Mouse (Mus musculus) forebrain, embryonic 13.5 days (tissue): ENCODE results near the gene Lypd3. TPM values are rescaled to one million over a fixed set of nuclear protein-coding genes. Genes with fewer than 3 reads are reported as not detected.

ENCODE experiments used
- ATAC-seq: fragments of 200-750 bp; cut with Nextera tagmentation; 2 replicates; pipeline ENCODE4 v1.8.0; 2017
- H3K27ac ChIP-seq: fragments of 300-500 bp; sonication (generic); 2 replicates; pipeline ENCODE4 v1.5.1; 2015; ENCODE audit warnings: inconsistent platforms, mild to moderate bottlenecking, moderate library complexity
- H3K27me3 ChIP-seq: fragments of 300-500 bp; sonication (generic); 2 replicates; pipeline ENCODE4 v1.6.1; 2015; ENCODE audit warnings: mild to moderate bottlenecking, inconsistent platforms
- H3K36me3 ChIP-seq: fragments of 300-500 bp; sonication (generic); 2 replicates; pipeline ENCODE4 v1.6.1; 2015; ENCODE audit warnings: mild to moderate bottlenecking, inconsistent platforms; ENCODE audit not compliant: poor library complexity, severe bottlenecking
- H3K4me1 ChIP-seq: fragments of 300-500 bp; sonication (generic); 2 replicates; pipeline ENCODE4 v1.6.1; 2015; ENCODE audit warnings: inconsistent platforms
- H3K4me2 ChIP-seq: fragments of 300-500 bp; sonication (generic); 2 replicates; pipeline ENCODE4 v1.6.1; 2015; ENCODE audit warnings: inconsistent platforms, mild to moderate bottlenecking, moderate library complexity
- H3K4me3 ChIP-seq: fragments of 300-500 bp; sonication (generic); 2 replicates; pipeline ENCODE4 v1.5.1; 2015; ENCODE audit warnings: mild to moderate bottlenecking, inconsistent platforms
- H3K9ac ChIP-seq: fragments of 300-500 bp; sonication (generic); 2 replicates; pipeline ENCODE4 v1.6.1; 2015; ENCODE audit warnings: mild to moderate bottlenecking, inconsistent platforms
- H3K9me3 ChIP-seq: fragments of 300-500 bp; sonication (generic); replicated peaks from 2 replicates; pipeline ENCODE4 v1.6.1; 2016; ENCODE audit warnings: inconsistent platforms
- WGBS: fragments of 180-500 bp; shearing (Covaris S2); methylation state at CpG from one replicate; pipeline ENCODE4 v1.1.7; 2015; 5-methylcytosine and 5-hydroxymethylcytosine counted together
- polyA plus RNA-seq: library from polyadenylated mRNA; unstranded; fragments of >200 nt; fragmentation: Nextera tagmentation; extraction: Ambion mirVana; gene quantifications from 2 replicates; pipeline ENCODE4 v1.2.1, GENCODE M21; 2015

Lypd3 gene
- polyA plus RNA-seq = 0.14 TPM in 1 of 2 replicates, not detected in the other

- Histone ChIP-seq H3K9me3 (no peaks in the 10 kb centered on the region), H3K27me3 (peaks cover 62% of the 10 kb centered on the region), H3K4me1 (peaks cover 21% of the 10 kb centered on the region), H3K4me3 (peak within 1 kb of the TSS; percentile 20), H3K27ac (no peak within 1 kb of the TSS), H3K36me3 (no peaks in the 10 kb centered on the region), H3K4me2 (peak within 1 kb of the TSS; percentile 77), H3K9ac (no peak within 1 kb of the TSS)
- no peak for ATAC-seq
- WGBS = 12% methylated on average over 15 of the region's 15 CpGs
These were observed at the start of gene Lypd3 for GRCm38 (mm10) chr7:24636264-24636663. Lypd3 (plus strand) TSS chr7:24636550.

GRCm38 (mm10) chr7:24586828-24587227 lies 49.5 kb upstream of the Lypd3 start:
- Histone ChIP-seq H3K9me3 (no peaks in the 10 kb centered on the region), H3K9ac (peak overlapping the region; percentile 78), H3K27me3 (peaks cover 28% of the 10 kb centered on the region), H3K4me1 (peaks cover 11% of the 10 kb centered on the region; the same call in 1 of the 2 replicates), H3K4me3 (peak overlapping the region; percentile 47), H3K4me2 (peak overlapping the region; percentile 65), H3K27ac (no peak overlapping the region), H3K36me3 (no peaks in the 10 kb centered on the region)
- 13% methylated on average over 8 of the region's 8 CpGs for WGBS
- ATAC-seq = peak; percentile 66

- no peaks in the 10 kb centered on the region for H3K36me3 ChIP-seq
- H3K9me3 ChIP-seq = no peaks in the 10 kb centered on the region
- peak within 1 kb of the TSS; percentile 65 for H3K4me2 ChIP-seq
- H3K9ac ChIP-seq = peak within 1 kb of the TSS; percentile 78
- H3K4me3 ChIP-seq = peak within 1 kb of the TSS; percentile 47
- H3K4me1 ChIP-seq = peaks cover 14% of the 10 kb centered on the region; the same call in 1 of the 2 replicates
- ATAC-seq = peak; percentile 79
- 5% methylated on average over 30 of the region's 30 CpGs for WGBS
- no peak within 1 kb of the TSS for H3K27ac ChIP-seq
- peaks cover 28% of the 10 kb centered on the region for H3K27me3 ChIP-seq
These were observed 48.8 kb upstream of the Lypd3 start, which contains the start of the genes Ethe1 and Zfp575 for GRCm38 (mm10) chr7:24587330-24588105. Ethe1 (plus strand) TSS chr7:24587543. Zfp575 (minus strand) TSS chr7:24587641.

- no peak overlapping the region for H3K4me2 ChIP-seq
- H3K36me3 ChIP-seq = no peaks in the 10 kb centered on the region
- no peak overlapping the region for H3K9ac ChIP-seq
- H3K27ac ChIP-seq = no peak overlapping the region
- no peak for ATAC-seq
- no peak overlapping the region for H3K4me3 ChIP-seq
- no peaks in the 10 kb centered on the region for H3K9me3 ChIP-seq
- peaks cover 16% of the 10 kb centered on the region for H3K4me1 ChIP-seq
- WGBS = 87% methylated on average over 13 of the region's 13 CpGs
- peaks cover 28% of the 10 kb centered on the region for H3K27me3 ChIP-seq
These were observed 48.0 kb upstream of the Lypd3 start for GRCm38 (mm10) chr7:24588336-24588735.

- ATAC-seq = no peak
- Histone ChIP-seq H3K9me3 (no peaks in the 10 kb centered on the region), H3K4me3 (no peak overlapping the region), H3K27me3 (peaks cover 19% of the 10 kb centered on the region), H3K27ac (no peak overlapping the region), H3K36me3 (no peaks in the 10 kb centered on the region), H3K4me2 (no peak overlapping the region), H3K4me1 (peaks cover 33% of the 10 kb centered on the region), H3K9ac (0 out of 2 replicates have a peak overlapping the region, but pooled peaks have one; percentile 5)
- 79% methylated on average over 5 of the region's 5 CpGs for WGBS
These were observed 44.6 kb upstream of the Lypd3 start for GRCm38 (mm10) chr7:24591735-24592134.

- no peak for ATAC-seq
- WGBS = 65% methylated on average over 4 of the region's 4 CpGs
These were observed 44.2 kb upstream of the Lypd3 start for GRCm38 (mm10) chr7:24592163-24592562.

GRCm38 (mm10) chr7:24592781-24593180 lies 43.6 kb upstream of the Lypd3 start:
- ATAC-seq = no peak
- WGBS = 82% methylated on average over 6 of the region's 6 CpGs
- H3K4me1 ChIP-seq = peaks cover 23% of the 10 kb centered on the region
- no peak overlapping the region for H3K9ac ChIP-seq
- peaks cover 16% of the 10 kb centered on the region; the same call in 1 of the 2 replicates for H3K27me3 ChIP-seq
- no peak overlapping the region for H3K27ac ChIP-seq
- H3K36me3 ChIP-seq = no peaks in the 10 kb centered on the region
- no peak overlapping the region for H3K4me2 ChIP-seq
- no peaks in the 10 kb centered on the region for H3K9me3 ChIP-seq
- H3K4me3 ChIP-seq = no peak overlapping the region

More at GRCm38 (mm10) chr7:24592163-24592562, 44.2 kb upstream of the Lypd3 start:
- Histone ChIP-seq H3K9me3 (no peaks in the 10 kb centered on the region), H3K27ac (no peak overlapping the region), H3K36me3 (no peaks in the 10 kb centered on the region), H3K9ac (no peak overlapping the region), H3K4me3 (no peak overlapping the region), H3K4me1 (peaks cover 29% of the 10 kb centered on the region), H3K4me2 (no peak overlapping the region), H3K27me3 (peaks cover 16% of the 10 kb centered on the region; the same call in 1 of the 2 replicates)

- peak overlapping the region; percentile 82 for H3K4me2 ChIP-seq
- 2% methylated on average over 39 of the region's 39 CpGs for WGBS
- peaks cover 22% of the 10 kb centered on the region for H3K4me1 ChIP-seq
- H3K9ac ChIP-seq = peak overlapping the region; percentile 78
- H3K4me3 ChIP-seq = peak overlapping the region; percentile 72
- no peaks in the 10 kb centered on the region for H3K9me3 ChIP-seq
- H3K27me3 ChIP-seq = peaks cover 16% of the 10 kb centered on the region; the same call in 1 of the 2 replicates
- H3K36me3 ChIP-seq = no peaks in the 10 kb centered on the region
- peak; percentile 93 for ATAC-seq
- no peak overlapping the region for H3K27ac ChIP-seq
These were observed 42.6 kb upstream of the Lypd3 start for GRCm38 (mm10) chr7:24593621-24594308.

GRCm38 (mm10) chr7:24594309-24594803 lies 42.0 kb upstream of the Lypd3 start:
- peak overlapping the region; percentile 72 for H3K4me3 ChIP-seq
- peaks cover 22% of the 10 kb centered on the region for H3K4me1 ChIP-seq
- H3K9me3 ChIP-seq = no peaks in the 10 kb centered on the region
- H3K27ac ChIP-seq = no peak overlapping the region
- H3K36me3 ChIP-seq = no peaks in the 10 kb centered on the region
- peak overlapping the region; percentile 82 for H3K4me2 ChIP-seq
- H3K9ac ChIP-seq = peak overlapping the region; percentile 78
- H3K27me3 ChIP-seq = peaks cover 16% of the 10 kb centered on the region; the same call in 1 of the 2 replicates
- ATAC-seq = peak; percentile 42; the same call in 1 of the 2 replicates
- WGBS = 2% methylated on average over 13 of the region's 13 CpGs

GRCm38 (mm10) chr7:24595464-24595863 lies 40.9 kb upstream of the Lypd3 start:
- Histone ChIP-seq H3K4me1 (peaks cover 22% of the 10 kb centered on the region), H3K27ac (no peak overlapping the region), H3K9ac (no peak overlapping the region), H3K4me2 (no peak overlapping the region), H3K27me3 (peaks cover 16% of the 10 kb centered on the region; the same call in 1 of the 2 replicates), H3K9me3 (no peaks in the 10 kb centered on the region), H3K4me3 (no peak overlapping the region), H3K36me3 (no peaks in the 10 kb centered on the region)
- ATAC-seq = no peak
- WGBS = 88% methylated on average over 2 of the region's 2 CpGs

GRCm38 (mm10) chr7:24598121-24598520 lies 38.2 kb upstream of the Lypd3 start:
- H3K4me1 ChIP-seq = peaks cover 24% of the 10 kb centered on the region
- WGBS = 70% methylated on average over 4 of the region's 4 CpGs
- no peaks in the 10 kb centered on the region for H3K36me3 ChIP-seq
- H3K9me3 ChIP-seq = no peaks in the 10 kb centered on the region
- H3K9ac ChIP-seq = no peak overlapping the region
- H3K4me2 ChIP-seq = no peak overlapping the region
- no peak overlapping the region for H3K27ac ChIP-seq
- no peak for ATAC-seq
- peaks cover 16% of the 10 kb centered on the region; the same call in 1 of the 2 replicates for H3K27me3 ChIP-seq
- H3K4me3 ChIP-seq = no peak overlapping the region
